Mouse (Mus musculus) myocyte (in vitro differentiated cells): ENCODE results near the gene Trhr2. TPM values are rescaled to one million over a fixed set of nuclear protein-coding genes. Genes with fewer than 3 reads are reported as not detected.

Experiments
- H3K27me3 ChIP-seq: one replicate; pipeline ENCODE4 v1.6.1; 2011; ENCODE audit not compliant: control insufficient read depth, insufficient read depth, insufficient read length
- H3K36me3 ChIP-seq: one replicate; pipeline ENCODE4 v1.6.1; 2011; ENCODE audit not compliant: control insufficient read depth, insufficient read depth
- H3K4me2 ChIP-seq: one replicate; pipeline ENCODE4 v1.6.1; 2011; ENCODE audit warnings: low read depth, control low read depth
- H3K4me3 ChIP-seq: one replicate; pipeline ENCODE4 v1.5.1; 2011; ENCODE audit warnings: mild to moderate bottlenecking, control low read depth, moderate library complexity
- H3K79me2 ChIP-seq: one replicate; pipeline ENCODE4 v1.6.1; 2011; ENCODE audit not compliant: control insufficient read depth, insufficient read depth
- H3ac ChIP-seq: one replicate; pipeline ENCODE4 v1.6.1; 2011; ENCODE audit not compliant: control insufficient read depth, insufficient read length
- CEBPB ChIP-seq: IDR thresholded peaks from 2 replicates; pipeline ENCODE4 v1.6.1; 2011; ENCODE audit warnings: mild to moderate bottlenecking, moderate library complexity; ENCODE audit not compliant: poor library complexity, insufficient read depth, severe bottlenecking
- E2F4 ChIP-seq: IDR thresholded peaks from one replicate; pipeline ENCODE4 v1.6.1; 2011; ENCODE audit warnings: mild to moderate bottlenecking, control low read depth, moderate library complexity; ENCODE audit not compliant: insufficient read depth
- MAX ChIP-seq: IDR thresholded peaks from one replicate; pipeline ENCODE4 v1.6.1; 2011; ENCODE audit warnings: low read depth, mild to moderate bottlenecking, control low read depth
- MYOD1 ChIP-seq, 3 experiments: IDR thresholded peaks; one replicate each; pipeline ENCODE4 v1.6.1; 2011; ENCODE audit warnings: control low read depth in 2 of 3, low read depth in 2 of 3, mild to moderate bottlenecking in 2 of 3, moderate library complexity in 1 of 3; ENCODE audit not compliant: insufficient read length in 2 of 3, control insufficient read depth in 1 of 3
- MYOG ChIP-seq, 3 experiments: IDR thresholded peaks; one replicate each; pipeline ENCODE4 v1.6.1; 2011; ENCODE audit warnings: control low read depth in 2 of 3, low read depth in 2 of 3, mild to moderate bottlenecking in 2 of 3; ENCODE audit not compliant: insufficient read length in 2 of 3, control insufficient read depth in 1 of 3, insufficient read depth in 1 of 3
- POLR2A ChIP-seq: IDR thresholded peaks from one replicate; pipeline ENCODE4 v1.6.1; 2011; ENCODE audit warnings: low read depth, mild to moderate bottlenecking, control low read depth, moderate library complexity; ENCODE audit not compliant: insufficient read length
- POLR2AphosphoS2 ChIP-seq: IDR thresholded peaks from one replicate; pipeline ENCODE4 v1.6.1; 2011; ENCODE audit warnings: low read depth, control low read depth; ENCODE audit not compliant: insufficient read length
- REST ChIP-seq: IDR thresholded peaks from one replicate; pipeline ENCODE4 v1.6.1; 2011; ENCODE audit warnings: mild to moderate bottlenecking, control low read depth, moderate library complexity; ENCODE audit not compliant: insufficient read depth, insufficient read length
- SRF ChIP-seq: IDR thresholded peaks from one replicate; pipeline ENCODE4 v1.6.1; 2011; ENCODE audit warnings: low read depth; ENCODE audit not compliant: control insufficient read depth, insufficient read length
- TCF12 ChIP-seq: IDR thresholded peaks from one replicate; pipeline ENCODE4 v1.6.1; 2011; ENCODE audit warnings: mild to moderate bottlenecking, control low read depth; ENCODE audit not compliant: poor library complexity, insufficient read depth, severe bottlenecking
- TCF3 ChIP-seq: IDR thresholded peaks from one replicate; pipeline ENCODE4 v1.6.1; 2011; ENCODE audit warnings: low read depth, control low read depth; ENCODE audit not compliant: insufficient read length
- USF1 ChIP-seq: IDR thresholded peaks from one replicate; pipeline ENCODE4 v1.6.1; 2011; ENCODE audit warnings: low read depth, mild to moderate bottlenecking, control low read depth, moderate library complexity
- polyA plus RNA-seq: library from polyadenylated mRNA; unstranded; fragments of >200 nt; fragmentation: generic; extraction: Trizol; gene quantifications from one replicate; pipeline ENCODE4 v1.2.1, GENCODE M21; 2012; ENCODE audit warnings: missing spikeins

The Trhr2 gene
- polyA plus RNA-seq, 1 experiment, result not detected

GRCm38 (mm10) chr8:122317918-122318475 is 42.5 kb downstream of the Trhr2 start:
- H3K36me3 ChIP-seq, result no peaks in the 10 kb centered on the region
- no peak overlapping the region for H3ac ChIP-seq
- no peaks in the 10 kb centered on the region for H3K27me3 ChIP-seq
- H3K4me3 ChIP-seq, result no peak overlapping the region
- TF ChIP-seq POLR2A (no peak), USF1 (no peak), MAX (no peak), REST (no peak), MYOG (IDR thresholded peaks at IDR 0.05; ENCODE audit: control insufficient read depth in 1 of 3, insufficient read depth in 1 of 3, insufficient read length in 2 of 3, low read depth in 2 of 3) (no peak), POLR2AphosphoS2 (no peak)
- no peak overlapping the region for H3K4me2 ChIP-seq
- no peaks in the 10 kb centered on the region for H3K79me2 ChIP-seq

GRCm38 (mm10) chr8:122316402-122316801 is 44.1 kb downstream of the Trhr2 start:
- no peak overlapping the region for H3K4me2 ChIP-seq
- TF ChIP-seq REST (no peak), MYOD1 (IDR thresholded peaks at IDR 0.05; ENCODE audit: control insufficient read depth in 1 of 3, insufficient read length in 2 of 3, low read depth in 2 of 3) (peak; percentile 79 to 84 (median 83)), E2F4 (no peak), MYOG (IDR thresholded peaks at IDR 0.05; ENCODE audit: control insufficient read depth in 1 of 3, insufficient read depth in 1 of 3, insufficient read length in 2 of 3, low read depth in 2 of 3) (no peak), POLR2A (no peak), CEBPB (no peak), USF1 (no peak)
- H3K79me2 ChIP-seq, result no peaks in the 10 kb centered on the region
- no peak overlapping the region for H3K4me3 ChIP-seq
- no peaks in the 10 kb centered on the region for H3K36me3 ChIP-seq
- H3K27me3 ChIP-seq, result no peaks in the 10 kb centered on the region
- H3ac ChIP-seq, result no peak overlapping the region

GRCm38 (mm10) chr8:122314899-122315496 is 45.5 kb downstream of the Trhr2 start:
- Histone ChIP-seq H3ac (no peak overlapping the region), H3K27me3 (no peaks in the 10 kb centered on the region), H3K4me3 (no peak overlapping the region), H3K79me2 (no peaks in the 10 kb centered on the region), H3K4me2 (no peak overlapping the region), H3K36me3 (no peaks in the 10 kb centered on the region)
- no peak for TF ChIP-seq POLR2AphosphoS2
- peak in 2 of 3 experiments; percentile 19 to 91 for TF ChIP-seq MYOD1 (IDR thresholded peaks at IDR 0.05; ENCODE audit: control insufficient read depth in 1 of 3, insufficient read length in 2 of 3, low read depth in 2 of 3)
- TF ChIP-seq MYOG (IDR thresholded peaks at IDR 0.05; ENCODE audit: control insufficient read depth in 1 of 3, insufficient read depth in 1 of 3, insufficient read length in 2 of 3, low read depth in 2 of 3), result peak; percentile 25 to 89 (median 57)

- Histone ChIP-seq H3ac (no peak overlapping the region), H3K79me2 (no peaks in the 10 kb centered on the region), H3K4me3 (no peak overlapping the region), H3K27me3 (no peaks in the 10 kb centered on the region), H3K36me3 (no peaks in the 10 kb centered on the region), H3K4me2 (no peak overlapping the region)
- TF ChIP-seq TCF12, result no peak
- no peak for TF ChIP-seq POLR2A
- no peak for TF ChIP-seq MYOG (IDR thresholded peaks at IDR 0.05; ENCODE audit: control insufficient read depth in 1 of 3, insufficient read depth in 1 of 3, insufficient read length in 2 of 3, low read depth in 2 of 3)
- no peak for TF ChIP-seq CEBPB
- TF ChIP-seq SRF, result no peak
- no peak for TF ChIP-seq TCF3
- TF ChIP-seq MYOD1 (IDR thresholded peaks at IDR 0.05; ENCODE audit: control insufficient read depth in 1 of 3, insufficient read length in 2 of 3, low read depth in 2 of 3), result no peak
- no peak for TF ChIP-seq MAX
- TF ChIP-seq USF1, result no peak
- TF ChIP-seq REST, result no peak
- no peak for TF ChIP-seq POLR2AphosphoS2
- no peak for TF ChIP-seq E2F4
These were observed 47.2 kb downstream of the Trhr2 start for GRCm38 (mm10) chr8:122313310-122313709.

GRCm38 (mm10) chr8:122312553-122312952 is 48.0 kb downstream of the Trhr2 start:
- peaks cover 5% of the 10 kb centered on the region for H3K36me3 ChIP-seq
- H3ac ChIP-seq, result no peak overlapping the region
- TF ChIP-seq MAX, result no peak
- H3K4me2 ChIP-seq, result no peak overlapping the region
- H3K79me2 ChIP-seq, result no peaks in the 10 kb centered on the region
- H3K27me3 ChIP-seq, result no peaks in the 10 kb centered on the region
- no peak overlapping the region for H3K4me3 ChIP-seq
